Comparison of ENCODE assay signal across 22 mouse cellular contexts in the genomic region with DNA sequence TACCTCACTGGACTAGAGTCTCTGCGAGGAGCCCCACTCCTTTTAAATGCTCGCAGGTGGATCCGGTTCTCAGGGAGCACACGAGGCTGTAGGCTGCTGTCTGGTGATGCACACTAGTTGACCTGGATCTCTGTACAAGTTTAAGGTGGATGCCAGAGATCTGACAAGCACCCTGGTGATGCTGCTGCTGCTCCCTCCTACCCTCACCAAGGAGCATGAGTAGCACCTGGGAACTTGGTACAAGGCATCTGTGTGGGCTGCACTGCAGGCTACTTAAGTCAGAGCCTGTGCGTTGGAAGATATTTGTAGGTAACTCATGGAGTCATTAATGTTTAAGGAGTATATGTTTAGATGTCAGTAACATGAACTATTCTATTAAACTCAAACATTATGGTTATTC.
DNase-seq lines count a peak whose midpoint lies in the region; ATAC-seq lines count a peak whose summit lies in the region.
"Had no signal": no experiment of that assay in that cellular context is flagged by ENCODE, and none has a peak within 500 bp of the region (broad histone marks: within the 10 kb centered on the region; RNA-seq: fewer than 3 reads in every experiment).

No protein-coding gene starts in this region.

- H3K4me2 ChIP-seq in forebrain, embryonic 15.5 days (replicated peaks), result no peak overlapping the region
- H3K4me2 ChIP-seq in forebrain, embryonic 11.5 days (ENCODE audit: low read depth, low read length, severe bottlenecking), result no peak overlapping the region
- H3K4me2 ChIP-seq in hindbrain, embryonic 15.5 days, result no peak overlapping the region
- no peak overlapping the region for H3K4me2 ChIP-seq in neural tube, embryonic 14.5 days (ENCODE audit: low read depth, low read length)
- H3K4me2 ChIP-seq: intestine, embryonic 15.5 days; liver, embryonic 15.5 days; midbrain, embryonic 15.5 days had no signal

- peak overlapping the region; percentile 86 for H3K27ac ChIP-seq in forebrain, embryonic 15.5 days (replicated peaks)
- H3K27ac ChIP-seq in forebrain, embryonic 11.5 days (ENCODE audit: low read depth, low read length), result no peak overlapping the region
- H3K27ac ChIP-seq in hindbrain, embryonic 15.5 days (replicated peaks), result no peak overlapping the region
- H3K27ac ChIP-seq in hindbrain, embryonic 10.5 days, result no peak overlapping the region
- peak overlapping the region; percentile 45; the same call in 1 of the 2 replicates for H3K27ac ChIP-seq in neural tube, embryonic 14.5 days (ENCODE audit: low read depth, low read length)
- H3K27ac ChIP-seq: heart, embryonic 10.5 days; intestine, embryonic 15.5 days; limb, embryonic 10.5 days; liver, embryonic 15.5 days had no signal

- H3K4me3 ChIP-seq in forebrain, embryonic 15.5 days, result no peak overlapping the region
- H3K4me3 ChIP-seq in forebrain, embryonic 11.5 days (ENCODE audit: low read depth, low read length), result no peak overlapping the region
- H3K4me3 ChIP-seq in hindbrain, embryonic 15.5 days, result no peak overlapping the region
- no peak overlapping the region for H3K4me3 ChIP-seq in hindbrain, embryonic 10.5 days
- H3K4me3 ChIP-seq in neural tube, embryonic 14.5 days (ENCODE audit: low read depth, low read length), result no peak overlapping the region
- H3K4me3 ChIP-seq: heart, embryonic 10.5 days; intestine, embryonic 15.5 days; limb, embryonic 10.5 days; liver, embryonic 15.5 days; midbrain, embryonic 15.5 days had no signal

- DNase-seq in cerebellum, adult 8-10 months, result no peak
- DNase-seq in forebrain, embryonic 11.5 days (ENCODE audit: low spot score), result no peak
- DNase-seq in hindbrain, embryonic 10.5 days (ENCODE audit: low spot score), result no peak
- DNase-seq: adrenal gland, adult 8-10 months; gastrocnemius, postnatal 10 days; heart, postnatal 4 days; kidney, adult 8-10 months; kidney, postnatal 10 days; liver; lung, postnatal 4 days; spleen, adult 18-20 months had no signal

- no peaks in the 10 kb centered on the region for H3K36me3 ChIP-seq in forebrain, embryonic 15.5 days
- H3K36me3 ChIP-seq in forebrain, embryonic 11.5 days (ENCODE audit: control insufficient read depth, insufficient read depth, low read length), result no peaks in the 10 kb centered on the region
- H3K36me3 ChIP-seq in hindbrain, embryonic 15.5 days, result no peaks in the 10 kb centered on the region
- H3K36me3 ChIP-seq in hindbrain, embryonic 10.5 days, result no peaks in the 10 kb centered on the region
- no peaks in the 10 kb centered on the region for H3K36me3 ChIP-seq in neural tube, embryonic 14.5 days (ENCODE audit: control insufficient read depth, insufficient read depth, low read length)
- H3K36me3 ChIP-seq: heart, embryonic 10.5 days; intestine, embryonic 15.5 days; limb, embryonic 10.5 days; midbrain, embryonic 15.5 days had no signal

- H3K9me3 ChIP-seq in forebrain, embryonic 15.5 days, result no peaks in the 10 kb centered on the region
- no peaks in the 10 kb centered on the region for H3K9me3 ChIP-seq in forebrain, embryonic 11.5 days (ENCODE audit: control insufficient read depth, low read length)
- H3K9me3 ChIP-seq in hindbrain, embryonic 15.5 days, result no peaks in the 10 kb centered on the region
- no peaks in the 10 kb centered on the region for H3K9me3 ChIP-seq in hindbrain, embryonic 10.5 days
- no peaks in the 10 kb centered on the region for H3K9me3 ChIP-seq in neural tube, embryonic 14.5 days (ENCODE audit: control insufficient read depth, low read length)
- H3K9me3 ChIP-seq: heart, embryonic 10.5 days; intestine, embryonic 15.5 days; limb, embryonic 10.5 days; liver, embryonic 15.5 days; midbrain, embryonic 15.5 days had no signal

- ATAC-seq in cerebellum, adult (ENCODE audit: insufficient number of reproducible peaks, low FRiP score, low TSS enrichment), result peak; percentile 53
- no peak for ATAC-seq in forebrain, embryonic 15.5 days (replicated peaks)
- no peak for ATAC-seq in forebrain, embryonic 11.5 days (replicated peaks; ENCODE audit: low FRiP score)
- 0 out of 2 replicates have a peak, but pooled peaks have one; percentile 23 for ATAC-seq in hindbrain, embryonic 15.5 days (ENCODE audit: low FRiP score, low read depth)
- peak; percentile 52; the same call in 1 of the 2 replicates for ATAC-seq in neural tube, embryonic 14.5 days (ENCODE audit: low read depth)
- ATAC-seq in megakaryocyte, adult 5-6 weeks (ENCODE audit: poor library complexity, severe bottlenecking), result no peak
- ATAC-seq: activated CD4-positive, CD25-positive, alpha-beta regulatory T cell, adult 4 months; intestine, embryonic 15.5 days had no signal

- no peak overlapping the region for H3K9ac ChIP-seq in forebrain, embryonic 15.5 days (replicated peaks)
- no peak overlapping the region for H3K9ac ChIP-seq in forebrain, embryonic 11.5 days (ENCODE audit: low read length)
- no peak overlapping the region for H3K9ac ChIP-seq in hindbrain, embryonic 15.5 days
- no peak overlapping the region for H3K9ac ChIP-seq in neural tube, embryonic 14.5 days (replicated peaks; ENCODE audit: low read depth, low read length)
- H3K9ac ChIP-seq: intestine, embryonic 15.5 days; liver, embryonic 15.5 days; midbrain, embryonic 15.5 days had no signal

- no peaks in the 10 kb centered on the region for H3K27me3 ChIP-seq in forebrain, embryonic 15.5 days
- no peaks in the 10 kb centered on the region for H3K27me3 ChIP-seq in forebrain, embryonic 11.5 days (ENCODE audit: control insufficient read depth, insufficient read depth, low read length)
- no peaks in the 10 kb centered on the region for H3K27me3 ChIP-seq in hindbrain, embryonic 15.5 days
- H3K27me3 ChIP-seq in hindbrain, embryonic 10.5 days (ENCODE audit: insufficient read depth, poor library complexity, severe bottlenecking), result no peaks in the 10 kb centered on the region
- no peaks in the 10 kb centered on the region for H3K27me3 ChIP-seq in neural tube, embryonic 14.5 days (ENCODE audit: control insufficient read depth, insufficient read depth, low read length)
- H3K27me3 ChIP-seq: intestine, embryonic 15.5 days; liver, embryonic 15.5 days; midbrain, embryonic 15.5 days had no signal

- peaks cover 43% of the 10 kb centered on the region for H3K4me1 ChIP-seq in forebrain, embryonic 15.5 days
- H3K4me1 ChIP-seq in forebrain, embryonic 11.5 days (replicated peaks; ENCODE audit: control insufficient read depth, insufficient read depth, low read length), result no peaks in the 10 kb centered on the region
- H3K4me1 ChIP-seq in hindbrain, embryonic 15.5 days (replicated peaks), result peaks cover 19% of the 10 kb centered on the region
- H3K4me1 ChIP-seq in hindbrain, embryonic 10.5 days (replicated peaks), result no peaks in the 10 kb centered on the region
- H3K4me1 ChIP-seq in neural tube, embryonic 14.5 days (ENCODE audit: control insufficient read depth, insufficient read depth, low read length), result peaks cover 20% of the 10 kb centered on the region
- H3K4me1 ChIP-seq: heart, embryonic 10.5 days; intestine, embryonic 15.5 days; limb, embryonic 10.5 days; liver, embryonic 15.5 days; midbrain, embryonic 15.5 days had no signal

- 86% methylated on average over 5 of the region's 5 CpGs for WGBS in forebrain, embryonic 15.5 days
- 83% methylated on average over 5 of the region's 5 CpGs for WGBS in forebrain, embryonic 11.5 days
- 78% methylated on average over 5 of the region's 5 CpGs for WGBS in hindbrain, embryonic 15.5 days
- WGBS in hindbrain, embryonic 10.5 days, result 93% methylated on average over 5 of the region's 5 CpGs
- 49% methylated on average over 5 of the region's 5 CpGs for WGBS in neural tube, embryonic 14.5 days

Comparison
In these comparisons a context has a peak if more than half of its experiments do, and no peak if none do; other contexts are left out.
1. H3K27ac ChIP-seq: peak in forebrain, embryonic 15.5 days (single experiment) and neural tube, embryonic 14.5 days (single experiment); none in forebrain, embryonic 11.5 days (single experiment), hindbrain, embryonic 15.5 days (single experiment) and hindbrain, embryonic 10.5 days (single experiment).
2. ATAC-seq: peak in cerebellum, adult (single experiment), hindbrain, embryonic 15.5 days (single experiment) and neural tube, embryonic 14.5 days (single experiment); none in forebrain, embryonic 15.5 days (single experiment), forebrain, embryonic 11.5 days (single experiment) and megakaryocyte, adult 5-6 weeks (single experiment).